Mouse (Mus musculus) stomach, postnatal 0 days (tissue): ENCODE measurements at regions not wholly inside any gene's neighbourhood (a gene's known extent, or its start where the extent isn't known, plus 50 kb on each side); places are given as distances from the start of the nearest gene placed in this dataset.

Experiments used
- ATAC-seq: fragments of 200-750 bp; cut with Nextera tagmentation; 2 replicates; pipeline ENCODE4 v1.8.0; 2017; ENCODE audit not compliant: low FRiP score, low TSS enrichment
- DNase-seq: peaks from one replicate; pipeline ENCODE4 v3.0.0-alpha.2; 2016; ENCODE audit warnings: low spot score
- H3K27ac ChIP-seq: fragments of 300-500 bp; sonication (generic); replicated peaks from 2 replicates; pipeline ENCODE4 v1.5.1; 2014; ENCODE audit warnings: mild to moderate bottlenecking, control low read depth
- H3K27me3 ChIP-seq: fragments of 300-500 bp; sonication (generic); 2 replicates; pipeline ENCODE4 v1.6.1; 2014; ENCODE audit warnings: low read length; ENCODE audit not compliant: control insufficient read depth, insufficient read depth
- H3K36me3 ChIP-seq: fragments of 300-500 bp; sonication (generic); 2 replicates; pipeline ENCODE4 v1.6.1; 2014; ENCODE audit warnings: low read length, mixed read lengths; ENCODE audit not compliant: control insufficient read depth, insufficient read depth
- H3K4me1 ChIP-seq: fragments of 300-500 bp; sonication (generic); replicated peaks from 2 replicates; pipeline ENCODE4 v1.6.1; 2014; ENCODE audit warnings: antibody characterized with exemption; ENCODE audit not compliant: control insufficient read depth, insufficient read depth
- H3K4me2 ChIP-seq: fragments of 300-500 bp; sonication (generic); replicated peaks from 2 replicates; pipeline ENCODE4 v1.6.1; 2014; ENCODE audit warnings: low read depth, mild to moderate bottlenecking, control low read depth, moderate library complexity
- H3K4me3 ChIP-seq: fragments of 300-500 bp; sonication (generic); 2 replicates; pipeline ENCODE4 v1.5.1; 2014; ENCODE audit warnings: low read depth, low read length, control low read depth
- H3K9ac ChIP-seq: fragments of 300-500 bp; sonication (generic); 2 replicates; pipeline ENCODE4 v1.6.1; 2014; ENCODE audit warnings: mild to moderate bottlenecking, low read length, control low read depth, mixed read lengths
- H3K9me3 ChIP-seq: fragments of 300-500 bp; sonication (generic); 2 replicates; pipeline ENCODE4 v1.6.1; 2016; ENCODE audit warnings: low read length; ENCODE audit not compliant: control insufficient read depth
- CTCF ChIP-seq: IDR thresholded peaks from 2 replicates; pipeline ENCODE4 v1.5.1; 2016; ENCODE audit warnings: antibody characterized with exemption, low read depth, mild to moderate bottlenecking, moderate library complexity
- EP300 ChIP-seq: optimal IDR thresholded peaks from 2 replicates; pipeline ENCODE3; 2016; ENCODE audit warnings: antibody characterized with exemption
- WGBS: fragments of 180-500 bp; shearing (Covaris S2); extraction: QIAGEN DNeasy Blood & Tissue Kit; methylation state at CpG from one replicate; pipeline ENCODE4 v1.1.7; 2014; 5-methylcytosine and 5-hydroxymethylcytosine counted together

DNA sequence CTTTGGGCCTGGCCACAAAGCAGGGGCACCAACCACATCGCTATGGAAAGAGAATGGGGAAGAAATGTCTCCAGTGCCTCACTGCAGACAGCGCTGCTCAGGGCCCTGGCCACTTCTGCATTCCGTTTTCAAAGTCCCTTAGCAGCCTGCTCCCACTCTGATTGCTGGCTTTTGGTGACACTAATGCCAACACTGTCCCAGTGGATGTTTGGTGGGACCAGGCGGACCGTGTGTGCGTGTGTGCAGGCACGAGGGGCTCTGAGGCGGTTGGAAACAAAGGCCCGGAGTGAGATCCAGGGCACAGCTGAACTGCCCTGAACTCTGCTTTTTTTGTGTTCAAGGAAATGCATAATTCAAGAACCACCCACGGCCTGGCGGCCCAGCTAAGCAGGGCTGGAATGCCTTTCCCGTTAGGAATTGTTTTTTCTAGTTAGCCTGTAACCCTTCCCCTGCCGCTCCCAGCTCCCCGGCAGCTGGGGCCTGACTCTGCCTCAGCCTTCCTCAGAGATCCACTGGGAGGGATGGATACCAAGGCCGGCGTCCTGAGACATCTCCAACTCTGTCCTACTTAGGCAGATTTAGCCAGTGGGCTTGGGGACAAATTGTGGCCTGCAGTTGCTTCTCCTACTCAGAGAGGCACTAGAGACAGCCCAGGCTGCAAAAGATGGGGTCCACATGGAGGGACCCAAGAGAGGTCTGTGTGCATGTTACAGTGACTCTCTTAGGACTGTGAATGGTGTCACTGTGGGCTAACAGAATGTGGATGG is 106.7 kb upstream of the Haao start:
- no peaks in the 10 kb centered on the region for H3K36me3 ChIP-seq
- H3K9ac ChIP-seq, result peak overlapping the region; percentile 45; the same call in 1 of the 2 replicates
- DNase-seq (peak; percentile 50), ATAC-seq (no peak; the same call in 1 of the 2 replicates)
- H3K27ac ChIP-seq, result peak overlapping the region; percentile 93
- no peak overlapping the region for H3K4me3 ChIP-seq
- WGBS, result 18% methylated on average over 16 of the region's 16 CpGs
- H3K4me1 ChIP-seq, result peaks cover 20% of the 10 kb centered on the region
- H3K27me3 ChIP-seq, result no peaks in the 10 kb centered on the region
- H3K4me2 ChIP-seq, result no peak overlapping the region
- no peaks in the 10 kb centered on the region for H3K9me3 ChIP-seq
- TF ChIP-seq CTCF (no peak), EP300 (no peak)

DNA sequence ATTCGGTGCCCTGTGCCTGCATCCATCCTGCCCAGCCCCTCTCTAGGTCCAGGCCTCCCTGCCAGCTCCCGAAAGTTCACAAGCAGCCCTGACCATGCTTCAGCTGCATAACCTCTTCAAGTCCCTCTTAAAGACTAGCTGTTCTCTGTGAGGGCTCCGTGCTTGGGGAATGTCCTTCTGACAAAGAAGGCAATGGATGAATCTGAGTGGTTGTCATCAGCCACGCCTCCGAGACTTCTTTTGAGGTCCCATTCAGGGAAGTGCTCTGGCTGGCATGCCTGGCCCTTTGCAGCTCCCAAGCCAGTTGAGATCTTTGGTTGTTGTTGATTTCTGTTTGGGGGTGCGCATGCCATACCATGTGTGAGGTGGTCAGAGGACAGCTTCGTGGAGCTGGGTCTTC is 105.9 kb upstream of the Haao start:
- H3K9ac ChIP-seq, result no peak overlapping the region
- peak; percentile 25 for DNase-seq
- H3K27ac ChIP-seq, result peak overlapping the region; percentile 93
- no peaks in the 10 kb centered on the region for H3K9me3 ChIP-seq
- H3K27me3 ChIP-seq, result no peaks in the 10 kb centered on the region
- H3K4me3 ChIP-seq, result no peak overlapping the region
- no peaks in the 10 kb centered on the region for H3K36me3 ChIP-seq
- H3K4me2 ChIP-seq, result no peak overlapping the region
- TF ChIP-seq CTCF, result no peak
- TF ChIP-seq EP300, result no peak
- peaks cover 16% of the 10 kb centered on the region for H3K4me1 ChIP-seq
- 55% methylated on average over 7 of the region's 7 CpGs for WGBS
- ATAC-seq, result no peak

DNA sequence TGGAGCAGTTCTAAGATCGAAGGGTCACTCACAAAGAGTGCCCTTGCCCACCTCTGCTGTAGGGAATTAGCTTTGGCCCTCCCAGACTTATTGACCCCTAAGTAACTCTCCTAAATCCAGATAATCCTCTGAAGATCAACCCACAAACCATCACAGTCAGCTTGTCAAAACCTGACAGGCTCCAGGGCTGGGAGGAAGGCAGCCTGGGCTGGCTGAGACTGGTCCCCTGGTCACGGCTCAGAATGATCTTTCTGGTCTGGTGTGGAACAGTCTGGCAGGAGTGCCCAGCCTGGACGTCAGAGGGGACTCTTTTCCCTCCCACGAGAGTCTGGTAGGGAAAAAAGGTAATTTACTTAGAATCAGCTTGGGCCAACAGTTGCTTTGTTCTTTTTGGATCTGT is 99.0 kb upstream of the Haao start:
- no peaks in the 10 kb centered on the region for H3K36me3 ChIP-seq
- no peak overlapping the region for H3K27ac ChIP-seq
- TF ChIP-seq EP300, result no peak
- no peak for TF ChIP-seq CTCF
- H3K4me3 ChIP-seq, result no peak overlapping the region
- no peak for DNase-seq
- no peak overlapping the region for H3K4me2 ChIP-seq
- WGBS, result 28% methylated on average over 4 of the region's 4 CpGs
- no peaks in the 10 kb centered on the region for H3K9me3 ChIP-seq
- H3K4me1 ChIP-seq, result peaks cover 2% of the 10 kb centered on the region; the same call in 1 of the 2 replicates
- no peaks in the 10 kb centered on the region for H3K27me3 ChIP-seq
- no peak overlapping the region for H3K9ac ChIP-seq
- ATAC-seq, result no peak

DNA sequence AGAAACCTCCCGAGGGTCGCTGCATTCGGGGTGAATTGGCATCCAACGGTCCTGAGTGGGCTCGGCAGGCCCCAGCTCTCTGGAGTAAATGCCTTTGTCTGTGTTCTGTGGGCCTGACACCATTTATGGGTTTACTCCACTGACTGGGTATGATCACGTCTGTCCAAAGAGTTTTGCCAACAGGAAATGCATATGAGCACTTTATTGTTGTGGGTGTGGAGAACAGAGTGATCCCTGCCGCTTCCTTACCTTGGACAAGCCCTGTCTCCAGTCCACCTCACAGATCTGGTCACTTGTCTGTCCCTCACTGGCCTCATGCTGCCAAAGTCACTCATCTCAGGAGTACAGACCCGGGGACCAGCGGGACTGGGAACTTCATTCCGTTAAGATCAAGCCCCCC is 91.6 kb upstream of the Haao start:
- Histone ChIP-seq H3K9me3 (no peaks in the 10 kb centered on the region), H3K27ac (0 out of 2 replicates have a peak overlapping the region, but pooled peaks have one; percentile 8), H3K9ac (no peak overlapping the region), H3K4me2 (no peak overlapping the region), H3K4me3 (no peak overlapping the region), H3K36me3 (no peaks in the 10 kb centered on the region), H3K27me3 (no peaks in the 10 kb centered on the region), H3K4me1 (peaks cover 2% of the 10 kb centered on the region; the same call in 1 of the 2 replicates)
- ATAC-seq (no peak), DNase-seq (no peak)
- WGBS, result 81% methylated on average over 10 of the region's 10 CpGs
- TF ChIP-seq CTCF (no peak), EP300 (no peak)

DNA sequence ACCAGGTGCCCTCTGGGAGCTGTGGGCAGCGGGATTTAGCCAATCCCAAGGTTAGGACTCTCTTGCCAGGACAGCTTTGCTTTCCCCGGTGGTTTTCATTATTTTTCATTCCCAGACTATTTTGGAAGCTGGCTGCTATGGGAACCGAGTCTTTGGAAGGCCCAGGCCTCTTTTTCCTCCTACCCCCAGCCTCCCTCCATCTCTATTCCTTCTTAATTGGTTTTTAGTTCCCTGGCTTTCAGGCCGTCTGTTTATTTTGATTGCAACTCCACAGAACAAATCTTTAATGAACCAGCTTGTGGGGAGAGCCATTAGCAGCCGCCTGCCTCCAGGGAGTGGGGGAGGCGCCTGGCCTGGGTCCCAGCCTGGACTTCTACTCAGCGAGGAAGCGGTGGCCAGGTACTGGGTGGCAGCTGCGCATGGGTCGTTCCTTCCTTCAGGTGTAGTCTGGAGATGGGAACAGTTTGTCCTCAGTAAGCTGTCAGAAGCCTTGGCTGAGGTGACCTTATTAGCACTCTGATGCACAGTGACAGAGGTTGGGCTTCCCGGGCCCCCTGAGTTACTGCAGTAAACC is 91.0 kb upstream of the Haao start:
- no peaks in the 10 kb centered on the region for H3K9me3 ChIP-seq
- H3K4me3 ChIP-seq, result no peak overlapping the region
- H3K4me2 ChIP-seq, result no peak overlapping the region
- H3K9ac ChIP-seq, result no peak overlapping the region
- TF ChIP-seq EP300 (no peak), CTCF (no peak)
- ATAC-seq, result peak; percentile 33; the same call in 1 of the 2 replicates
- 44% methylated on average over 11 of the region's 11 CpGs for WGBS
- no peaks in the 10 kb centered on the region for H3K36me3 ChIP-seq
- peaks cover 2% of the 10 kb centered on the region; the same call in 1 of the 2 replicates for H3K4me1 ChIP-seq
- DNase-seq, result peak; percentile 43
- no peaks in the 10 kb centered on the region for H3K27me3 ChIP-seq
- peak overlapping the region; percentile 24; the same call in 1 of the 2 replicates for H3K27ac ChIP-seq

DNA sequence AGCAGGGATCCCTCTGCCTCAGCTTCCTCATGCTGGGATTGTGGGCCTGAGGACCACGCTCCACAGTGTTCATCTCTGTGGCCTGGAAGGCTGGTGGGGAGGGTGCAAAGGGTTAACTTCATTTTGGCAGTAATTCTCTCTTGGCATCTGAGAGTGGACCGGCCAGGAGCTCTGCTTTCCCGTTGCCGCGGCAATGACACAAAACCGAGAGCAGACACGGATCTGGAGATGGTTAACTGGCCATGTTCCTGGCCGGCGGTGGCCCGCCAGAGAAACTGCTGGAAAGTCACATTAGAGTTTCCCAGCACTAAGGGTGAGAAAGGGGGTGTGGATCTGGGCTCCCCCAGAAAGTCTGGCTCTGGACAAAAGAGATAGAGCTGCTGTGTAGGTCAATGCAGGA is 89.8 kb upstream of the Haao start:
- H3K27me3 ChIP-seq, result no peaks in the 10 kb centered on the region
- no peaks in the 10 kb centered on the region for H3K36me3 ChIP-seq
- 41% methylated on average over 10 of the region's 10 CpGs for WGBS
- peaks cover 2% of the 10 kb centered on the region; the same call in 1 of the 2 replicates for H3K4me1 ChIP-seq
- ATAC-seq (no peak), DNase-seq (no peak)
- TF ChIP-seq CTCF (no peak), EP300 (no peak)
- H3K9me3 ChIP-seq, result no peaks in the 10 kb centered on the region
- H3K4me2 ChIP-seq, result no peak overlapping the region
- H3K27ac ChIP-seq, result no peak overlapping the region
- no peak overlapping the region for H3K4me3 ChIP-seq
- no peak overlapping the region for H3K9ac ChIP-seq
